Mouse (Mus musculus) urinary bladder, postnatal 4 days (tissue): ENCODE data around the gene Ptafr.

ENCODE experiments used
- DNase-seq, 2 experiments: peaks; one replicate each; pipeline ENCODE4 v3.0.0; 2021 to 2022; ENCODE audit warnings: low spot score in 2 of 2

The Ptafr gene

GRCm38 (mm10) chr4:132563965-132564364 is at the start of gene Ptafr:
Gene Ptafr (plus strand): TSS chr4:132564067.
- no peak for DNase-seq

- peak; percentile 68 to 80 for DNase-seq
Measured at GRCm38 (mm10) chr4:132514555-132515135, 49.2 kb upstream of the Ptafr start.

- peak; percentile 86 to 90 for DNase-seq
Measured at GRCm38 (mm10) chr4:132515369-132516155, 48.3 kb upstream of the Ptafr start.

GRCm38 (mm10) chr4:132518066-132518465 is 45.8 kb upstream of the Ptafr start:
- no peak for DNase-seq

- no peak for DNase-seq
Measured at GRCm38 (mm10) chr4:132519188-132519587, 44.7 kb upstream of the Ptafr start.

- DNase-seq: no peak
Measured at GRCm38 (mm10) chr4:132524321-132524741, 39.5 kb upstream of the Ptafr start.

- DNase-seq: no peak
Measured at GRCm38 (mm10) chr4:132524808-132525207, 39.1 kb upstream of the Ptafr start.

GRCm38 (mm10) chr4:132526678-132527077 is 37.2 kb upstream of the Ptafr start:
- DNase-seq: no peak

- DNase-seq: no peak
Measured at GRCm38 (mm10) chr4:132527917-132528522, 35.8 kb upstream of the Ptafr start.

- no peak for DNase-seq
Measured at GRCm38 (mm10) chr4:132529344-132529743, 34.5 kb upstream of the Ptafr start.

- DNase-seq: no peak
Measured at GRCm38 (mm10) chr4:132530033-132530804, 33.6 kb upstream of the Ptafr start.

- no peak for DNase-seq
Measured at GRCm38 (mm10) chr4:132532496-132532895, 31.4 kb upstream of the Ptafr start.

GRCm38 (mm10) chr4:132532981-132533916 is 30.6 kb upstream of the Ptafr start, which contains the start of gene Atpif1:
Gene Atpif1 (minus strand): TSS chr4:132533659.
- peak; percentile 82 to 93 for DNase-seq

- DNase-seq: peak; percentile 90 to 98
Measured at GRCm38 (mm10) chr4:132535406-132536121, 28.3 kb upstream of the Ptafr start, which contains the start of gene Dnajc8. Gene Dnajc8 (plus strand): TSS chr4:132535550.

- no peak for DNase-seq
Measured at GRCm38 (mm10) chr4:132539481-132539880, 24.4 kb upstream of the Ptafr start.

GRCm38 (mm10) chr4:132541413-132541812 is 22.5 kb upstream of the Ptafr start:
- DNase-seq: no peak

GRCm38 (mm10) chr4:132542724-132543123 is 21.1 kb upstream of the Ptafr start:
- DNase-seq: no peak

GRCm38 (mm10) chr4:132545851-132546250 is 18.0 kb upstream of the Ptafr start:
- DNase-seq: peak in 1 of 2 experiments; percentile 40

GRCm38 (mm10) chr4:132554221-132554620 is 9.6 kb upstream of the Ptafr start:
- DNase-seq: no peak

GRCm38 (mm10) chr4:132554653-132555052 is 9.2 kb upstream of the Ptafr start:
- no peak for DNase-seq
